Mouse (Mus musculus): ENCODE results near the gene Tpst1.

DNA sequence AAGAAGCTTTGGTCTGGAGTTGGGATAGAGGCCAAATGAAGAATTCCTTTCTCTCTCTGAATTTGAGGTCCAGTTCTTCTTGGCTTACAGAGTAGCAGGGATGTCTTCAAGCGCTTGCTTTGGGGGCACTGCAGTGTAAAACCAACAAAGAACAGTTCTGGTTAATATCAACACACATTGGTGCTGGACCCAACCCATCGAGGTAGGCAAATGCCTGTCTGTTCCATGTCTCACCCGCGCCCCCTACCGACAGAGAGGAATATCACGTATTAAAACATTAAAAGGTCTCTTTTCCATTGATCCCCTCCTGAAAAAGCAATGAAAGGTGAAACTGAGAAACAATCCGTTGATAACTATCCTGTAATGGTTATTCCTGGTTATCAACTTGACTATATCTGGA, 90.5 kb downstream of the Tpst1 start:
- TF ChIP-seq CTCF (IDR thresholded peaks at IDR 0.05; ENCODE audit: extremely low read depth, insufficient read depth, low read length) (peak; percentile 91), POLR2A (IDR thresholded peaks at IDR 0.05; ENCODE audit: extremely low read depth, insufficient read depth, low read length) (no peak)

All from cortical plate, adult 2 months (tissue).